In the genomic region with DNA sequence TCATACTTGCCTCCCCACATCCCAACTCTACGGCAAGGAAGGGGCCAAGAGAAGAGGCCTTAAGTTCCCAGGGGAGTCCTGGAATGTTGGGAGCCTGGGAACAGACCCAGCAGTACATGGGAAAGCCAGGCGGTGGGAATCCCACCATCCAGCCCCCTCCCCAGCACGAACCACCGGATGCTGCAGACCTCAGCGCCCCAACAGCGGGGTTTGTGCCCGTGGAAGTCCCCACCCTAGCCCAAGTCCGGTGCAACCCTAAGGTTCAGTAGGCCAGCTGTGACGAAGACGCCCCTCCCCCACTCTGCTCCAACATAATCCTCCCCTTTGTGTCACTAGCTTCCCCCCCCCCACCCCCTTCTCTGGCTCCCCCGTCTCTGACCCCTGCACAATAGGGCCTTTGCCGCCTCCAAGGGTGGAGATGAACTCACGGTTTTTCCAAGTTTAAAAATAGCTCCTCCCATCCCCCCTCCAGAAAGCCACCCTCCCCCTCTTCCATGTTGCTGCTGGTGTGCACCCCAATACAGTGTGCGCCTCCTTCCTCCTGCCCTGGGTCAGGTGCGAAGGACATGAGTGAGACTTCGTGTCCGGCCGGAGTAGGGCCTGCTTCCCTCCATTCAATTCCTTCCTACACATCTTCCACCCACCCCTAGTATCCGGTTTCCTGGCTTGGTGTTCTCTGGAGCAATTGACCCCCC, we compare ENCODE assay signal across 8 mouse cellular contexts. TPM values are rescaled to one million over a fixed set of nuclear protein-coding genes. Genes with fewer than 3 reads are reported as not detected.
DNase-seq lines count a peak whose midpoint lies in the region; ATAC-seq and TF ChIP-seq lines count a peak whose summit lies in the region.

No protein-coding gene starts in this region.

- peak overlapping the region; percentile 3; the same call in 1 of the 2 replicates for H3K27ac ChIP-seq in ES-E14 (ENCODE audit: insufficient read depth, low read depth, low read length, poor library complexity, severe bottlenecking)
- H3K27ac ChIP-seq in hindbrain, postnatal 0 days: no peak overlapping the region
- no peak overlapping the region for H3K27ac ChIP-seq in liver, embryonic 14.5 days
- H3K27ac ChIP-seq in neural tube, embryonic 14.5 days (ENCODE audit: low read depth, low read length): peak overlapping the region; percentile 34

- no peak for TF ChIP-seq EP300 in liver, embryonic 14.5 days (IDR thresholded peaks at IDR 0.05; ENCODE audit: low read depth)

- H3K27me3 ChIP-seq in hindbrain, postnatal 0 days (ENCODE audit: insufficient read depth, low read length): peaks cover 14% of the 10 kb centered on the region; the same call in 1 of the 2 replicates
- H3K27me3 ChIP-seq in liver, embryonic 14.5 days (ENCODE audit: control insufficient read depth, insufficient read depth, low read length): peaks cover 68% of the 10 kb centered on the region
- H3K27me3 ChIP-seq in neural tube, embryonic 14.5 days (ENCODE audit: control insufficient read depth, insufficient read depth, low read length): peaks cover 27% of the 10 kb centered on the region

- no peak for TF ChIP-seq CTCF in hindbrain, postnatal 0 days (IDR thresholded peaks at IDR 0.05; ENCODE audit: low read depth)
- TF ChIP-seq CTCF in liver, embryonic 14.5 days (IDR thresholded peaks at IDR 0.05; ENCODE audit: low read depth): no peak

- no peaks in the 10 kb centered on the region for H3K36me3 ChIP-seq in ES-E14 (ENCODE audit: control insufficient read depth, insufficient read depth, low read length, poor library complexity, severe bottlenecking)
- H3K36me3 ChIP-seq in hindbrain, postnatal 0 days (ENCODE audit: insufficient read depth, low read length): no peaks in the 10 kb centered on the region
- no peaks in the 10 kb centered on the region for H3K36me3 ChIP-seq in liver, embryonic 14.5 days (replicated peaks; ENCODE audit: control insufficient read depth, insufficient read depth, low read depth)
- no peaks in the 10 kb centered on the region for H3K36me3 ChIP-seq in neural tube, embryonic 14.5 days (ENCODE audit: control insufficient read depth, insufficient read depth, low read length)

- peak; percentile 18; the same call in 1 of the 2 replicates for ATAC-seq in hindbrain, postnatal 0 days
- ATAC-seq in liver, embryonic 14.5 days (ENCODE audit: insufficient read depth): peak; percentile 49
- ATAC-seq in neural tube, embryonic 14.5 days (ENCODE audit: low read depth): peak; percentile 11; the same call in 1 of the 2 replicates

- H3K4me1 ChIP-seq in ES-E14 (ENCODE audit: control insufficient read depth in 2 of 2, insufficient read depth in 2 of 2, low read length in 2 of 2, poor library complexity in 1 of 2): peaks cover 13 to 40% of the 10 kb centered on the region in 2 experiments; a peak in 3 of 4 replicates
- peaks cover 13% of the 10 kb centered on the region for H3K4me1 ChIP-seq in hindbrain, postnatal 0 days (ENCODE audit: insufficient read depth, low read length)
- H3K4me1 ChIP-seq in liver, embryonic 14.5 days (replicated peaks; ENCODE audit: control insufficient read depth in 2 of 2, insufficient read depth in 2 of 2, low read length in 1 of 2): peaks cover 0 to 8% of the 10 kb centered on the region in 2 experiments; a peak in 1 of 4 replicates
- peaks cover 19% of the 10 kb centered on the region for H3K4me1 ChIP-seq in neural tube, embryonic 14.5 days (ENCODE audit: control insufficient read depth, insufficient read depth, low read length)

- in situ Hi-C loops in ES-E14 (cut with MboI; ENCODE audit: low sequenced_read_pairs in 2 of 2, unreplicated experiment in 2 of 2): no loop called here

- 22% methylated on average over 19 of the region's 19 CpGs for WGBS in hindbrain, postnatal 0 days
- WGBS in liver, embryonic 14.5 days (ENCODE audit: insufficient replicate concordance): 19% methylated on average over 19 of the region's 19 CpGs
- 16% methylated on average over 19 of the region's 19 CpGs for WGBS in neural tube, embryonic 14.5 days

- H3K4me3 ChIP-seq in ES-E14 (ENCODE audit: insufficient read depth in 1 of 2, low read depth in 1 of 2, low read length in 2 of 2, poor library complexity in 1 of 2, severe bottlenecking in 1 of 2): peak overlapping the region; percentile 48 to 56
- no peak overlapping the region for H3K4me3 ChIP-seq in hindbrain, postnatal 0 days (ENCODE audit: low read length)
- H3K4me3 ChIP-seq in liver, embryonic 14.5 days (ENCODE audit: insufficient read depth in 1 of 2, low read depth in 2 of 2, low read length in 2 of 2): no peak overlapping the region; a peak in 1 of 4 replicates
- H3K4me3 ChIP-seq in neural tube, embryonic 14.5 days (ENCODE audit: low read depth, low read length): no peak overlapping the region

- peak overlapping the region; percentile 40; the same call in 1 of the 2 replicates for H3K9ac ChIP-seq in ES-E14 (ENCODE audit: insufficient read depth, low read depth, low read length, poor library complexity, severe bottlenecking)
- H3K9ac ChIP-seq in hindbrain, postnatal 0 days (replicated peaks; ENCODE audit: low read length): no peak overlapping the region
- no peak overlapping the region for H3K9ac ChIP-seq in liver, embryonic 14.5 days (replicated peaks)
- 0 out of 2 replicates have a peak overlapping the region, but pooled peaks have one; percentile 46 for H3K9ac ChIP-seq in neural tube, embryonic 14.5 days (replicated peaks; ENCODE audit: low read depth, low read length)

- no peaks in the 10 kb centered on the region for H3K9me3 ChIP-seq in ES-E14 (ENCODE audit: control insufficient read depth, insufficient read depth, low read depth, low read length)
- H3K9me3 ChIP-seq in hindbrain, postnatal 0 days (ENCODE audit: low read length): no peaks in the 10 kb centered on the region
- no peaks in the 10 kb centered on the region for H3K9me3 ChIP-seq in liver, embryonic 14.5 days (ENCODE audit: control insufficient read depth, low read length)
- H3K9me3 ChIP-seq in neural tube, embryonic 14.5 days (ENCODE audit: control insufficient read depth, low read length): no peaks in the 10 kb centered on the region

- peak; percentile 21 to 28 for DNase-seq in B cell, adult 2 months
- DNase-seq in ES-E14 (ENCODE audit: low read depth, low spot score): no peak
- peak; percentile 63 for DNase-seq in gastrocnemius, postnatal 10 days
- no peak for DNase-seq in hindbrain, postnatal 0 days (ENCODE audit: low spot score)
- no peak for DNase-seq in liver, embryonic 14.5 days (ENCODE audit: low read depth in 3 of 3, low spot score in 3 of 3)
- DNase-seq in frontal cortex, postnatal 25 days (ENCODE audit: low spot score in 2 of 2): no peak
- no peak for DNase-seq in right cerebral cortex, postnatal 14 days

- peak overlapping the region; percentile 59; the same call in 1 of the 2 replicates for H3K4me2 ChIP-seq in hindbrain, postnatal 0 days (ENCODE audit: low read depth, low read length)
- H3K4me2 ChIP-seq in liver, embryonic 14.5 days (ENCODE audit: low read depth): peak overlapping the region; percentile 44; the same call in 1 of the 2 replicates
- H3K4me2 ChIP-seq in neural tube, embryonic 14.5 days (ENCODE audit: low read depth, low read length): peak overlapping the region; percentile 53

TF ChIP-seq in ES-E14, 5 proteins besides CTCF, POLR2A, EP300 and RAD21 (continues in another document):
- no peak for TF ChIP-seq CHD2 (IDR thresholded peaks at IDR 0.05; ENCODE audit: low read depth, low read length)

RNA-seq across cellular contexts. Expression of gene Mcam, which starts 3.5 kb away (rescaled TPM):
- total RNA-seq in ES-E14 (2012; rRNA removed): 53.1 and 108 TPM in 2 replicates
- total RNA-seq in gastrocnemius, postnatal 10 days (2021): 100 to 1,000 TPM; 107 to 115 TPM
- 23.7 and 29.5 TPM in 2 replicates for total RNA-seq in hindbrain, postnatal 0 days (2014; rRNA removed)
- polyA plus RNA-seq in hindbrain, postnatal 0 days (2015; fragmentation: Nextera tagmentation; extraction: Ambion mirVana): 8.0 and 9.0 TPM in 2 replicates
- 6.1 and 6.2 TPM in 2 replicates for polyA plus RNA-seq in liver, embryonic 14.5 days (2012; rRNA removed)
- 3.1 and 3.4 TPM in 2 replicates for polyA plus RNA-seq in liver, embryonic 14.5 days (2014; fragmentation: Nextera tagmentation; extraction: Ambion mirVana)
- 9.0 and 23.0 TPM in 2 replicates for polyA plus RNA-seq in neural tube, embryonic 14.5 days (2014; fragmentation: Nextera tagmentation; extraction: Ambion mirVana)

RNA-seq across cellular contexts. Expression of gene Rnf26, which starts 17.4 kb away (rescaled TPM):
- total RNA-seq in ES-E14 (2012; rRNA removed): 19.9 and 23.1 TPM in 2 replicates
- 10 to 100 TPM; 13.0 to 15.1 TPM for total RNA-seq in gastrocnemius, postnatal 10 days (2021)
- total RNA-seq in hindbrain, postnatal 0 days (2014; rRNA removed): 17.5 and 24.3 TPM in 2 replicates
- 38.0 and 41.1 TPM in 2 replicates for polyA plus RNA-seq in hindbrain, postnatal 0 days (2015; fragmentation: Nextera tagmentation; extraction: Ambion mirVana)
- 21.9 and 26.2 TPM in 2 replicates for polyA plus RNA-seq in liver, embryonic 14.5 days (2012; rRNA removed)
- polyA plus RNA-seq in liver, embryonic 14.5 days (2014; fragmentation: Nextera tagmentation; extraction: Ambion mirVana): 29.4 and 34.3 TPM in 2 replicates
- polyA plus RNA-seq in neural tube, embryonic 14.5 days (2014; fragmentation: Nextera tagmentation; extraction: Ambion mirVana): 28.9 and 32.6 TPM in 2 replicates

RNA-seq across cellular contexts. Expression of gene Gm49380, which starts 17.4 kb away (rescaled TPM):
- total RNA-seq in ES-E14 (2012; rRNA removed): 0.18 and 0.26 TPM in 2 replicates
- total RNA-seq in gastrocnemius, postnatal 10 days (2021): under 1 TPM; 0.23 to 0.49 TPM
- total RNA-seq in hindbrain, postnatal 0 days (2014; rRNA removed): not detected in 2 replicates
- polyA plus RNA-seq in hindbrain, postnatal 0 days (2015; fragmentation: Nextera tagmentation; extraction: Ambion mirVana): 0.21 TPM in 1 of 2 replicates, not detected in the other
- 0.05 and 0.09 TPM in 2 replicates for polyA plus RNA-seq in liver, embryonic 14.5 days (2012; rRNA removed)
- not detected in 2 replicates for polyA plus RNA-seq in liver, embryonic 14.5 days (2014; fragmentation: Nextera tagmentation; extraction: Ambion mirVana)
- 0.08 and 0.10 TPM in 2 replicates for polyA plus RNA-seq in neural tube, embryonic 14.5 days (2014; fragmentation: Nextera tagmentation; extraction: Ambion mirVana)

RNA-seq across cellular contexts. Expression of gene C1qtnf5, which starts 23.7 kb away (rescaled TPM):
- 0.79 and 1.6 TPM in 2 replicates for total RNA-seq in ES-E14 (2012; rRNA removed)
- 10 to 100 TPM; 25.9 to 26.0 TPM for total RNA-seq in gastrocnemius, postnatal 10 days (2021)
- total RNA-seq in hindbrain, postnatal 0 days (2014; rRNA removed): 36.7 and 39.5 TPM in 2 replicates
- 12.3 and 12.8 TPM in 2 replicates for polyA plus RNA-seq in hindbrain, postnatal 0 days (2015; fragmentation: Nextera tagmentation; extraction: Ambion mirVana)
- 0.24 and 0.27 TPM in 2 replicates for polyA plus RNA-seq in liver, embryonic 14.5 days (2012; rRNA removed)
- 0.27 and 0.30 TPM in 2 replicates for polyA plus RNA-seq in liver, embryonic 14.5 days (2014; fragmentation: Nextera tagmentation; extraction: Ambion mirVana)
- polyA plus RNA-seq in neural tube, embryonic 14.5 days (2014; fragmentation: Nextera tagmentation; extraction: Ambion mirVana): 6.7 and 8.0 TPM in 2 replicates

RNA-seq across cellular contexts. Expression of gene Mfrp, which starts 29.2 kb away (rescaled TPM):
- 0.09 and 0.11 TPM in 2 replicates for total RNA-seq in ES-E14 (2012; rRNA removed)
- total RNA-seq in gastrocnemius, postnatal 10 days (2021): under 1 TPM in 1 of 2 experiments, not detected in 1; 0.18 TPM
- total RNA-seq in hindbrain, postnatal 0 days (2014; rRNA removed): 2.8 and 4.0 TPM in 2 replicates
- polyA plus RNA-seq in hindbrain, postnatal 0 days (2015; fragmentation: Nextera tagmentation; extraction: Ambion mirVana): 0.24 and 0.50 TPM in 2 replicates
- polyA plus RNA-seq in liver, embryonic 14.5 days (2012; rRNA removed): not detected in 2 replicates
- not detected in 2 replicates for polyA plus RNA-seq in liver, embryonic 14.5 days (2014; fragmentation: Nextera tagmentation; extraction: Ambion mirVana)
- polyA plus RNA-seq in neural tube, embryonic 14.5 days (2014; fragmentation: Nextera tagmentation; extraction: Ambion mirVana): not detected in 2 replicates

Comparison
In these comparisons a context has a peak if more than half of its experiments do, and no peak if none do; other contexts are left out.
1. DNase-seq: peak in B cell, adult 2 months (2 of 2) and gastrocnemius, postnatal 10 days (single experiment); none in ES-E14 (single experiment), hindbrain, postnatal 0 days (single experiment), liver, embryonic 14.5 days (0 of 3), frontal cortex, postnatal 25 days (0 of 2) and right cerebral cortex, postnatal 14 days (single experiment).
2. H3K27ac ChIP-seq: peak in ES-E14 (single experiment) and neural tube, embryonic 14.5 days (single experiment); none in hindbrain, postnatal 0 days (single experiment) and liver, embryonic 14.5 days (single experiment).
3. H3K4me3 ChIP-seq: peak in ES-E14 (2 of 2); none in hindbrain, postnatal 0 days (single experiment), liver, embryonic 14.5 days (0 of 2) and neural tube, embryonic 14.5 days (single experiment).
4. H3K9ac ChIP-seq: peak in ES-E14 (single experiment) and neural tube, embryonic 14.5 days (single experiment); none in hindbrain, postnatal 0 days (single experiment) and liver, embryonic 14.5 days (single experiment).
5. Peak in every context shown above with its lines, with median percentiles within 50 percentile points of each other: ATAC-seq and H3K4me2 ChIP-seq.